Mouse (Mus musculus) frontal cortex, postnatal 10 days (tissue): ENCODE measurements around the gene Eif1b.
A peak's percentile ranks its signal among the peaks of the same experiment; 100 is the strongest.
"Not testable (repeated sequence)": the region's sequence is repeated elsewhere in the genome, so short reads cannot be mapped to it uniquely, and the experiment has no call there.

ENCODE experiments used
- DNase-seq, 2 experiments: peaks; one replicate each; pipeline ENCODE4 v3.0.0; 2022; ENCODE audit warnings: low spot score in 2 of 2, mixed read lengths in 1 of 2

The Eif1b gene

DNA sequence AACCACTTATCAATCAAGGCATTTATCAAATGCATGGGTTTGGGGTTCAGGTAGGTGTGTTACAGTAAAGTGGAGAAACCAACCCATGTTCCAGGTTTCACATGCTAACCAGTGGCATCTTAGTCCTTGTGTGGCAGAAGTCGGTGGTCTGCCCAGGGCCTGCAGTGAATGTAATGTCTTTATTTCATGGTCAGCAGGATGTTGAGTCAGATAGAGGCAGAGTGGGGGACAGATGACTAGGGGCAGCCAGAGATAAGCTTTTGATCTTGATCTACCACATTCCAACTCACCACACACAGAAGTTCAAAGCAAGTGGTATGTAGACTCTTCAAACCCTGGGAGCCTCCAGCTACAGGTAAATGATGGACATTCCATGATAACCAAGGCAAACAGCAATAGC is 29.1 kb downstream of the Eif1b start:
- no peak for DNase-seq

DNA sequence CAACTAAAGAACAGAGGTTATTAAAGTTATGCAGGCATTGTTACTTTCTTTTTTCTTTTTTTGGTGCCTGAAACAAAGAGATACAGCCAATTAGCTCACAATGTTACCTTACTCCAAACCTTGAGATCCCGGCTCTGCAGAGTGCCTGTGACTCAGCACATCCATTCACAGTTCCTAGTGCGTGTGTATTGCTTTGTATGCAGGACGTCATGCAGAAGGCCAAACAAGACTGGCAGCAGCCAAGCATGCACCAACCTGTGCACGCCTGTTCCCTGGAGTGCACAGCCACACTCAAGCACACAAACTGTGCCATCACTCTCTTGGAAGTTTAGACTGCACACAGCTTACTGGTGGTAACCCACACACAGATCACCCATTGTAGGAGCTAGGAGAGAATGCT is 35.2 kb downstream of the Eif1b start:
- no peak for DNase-seq

DNA sequence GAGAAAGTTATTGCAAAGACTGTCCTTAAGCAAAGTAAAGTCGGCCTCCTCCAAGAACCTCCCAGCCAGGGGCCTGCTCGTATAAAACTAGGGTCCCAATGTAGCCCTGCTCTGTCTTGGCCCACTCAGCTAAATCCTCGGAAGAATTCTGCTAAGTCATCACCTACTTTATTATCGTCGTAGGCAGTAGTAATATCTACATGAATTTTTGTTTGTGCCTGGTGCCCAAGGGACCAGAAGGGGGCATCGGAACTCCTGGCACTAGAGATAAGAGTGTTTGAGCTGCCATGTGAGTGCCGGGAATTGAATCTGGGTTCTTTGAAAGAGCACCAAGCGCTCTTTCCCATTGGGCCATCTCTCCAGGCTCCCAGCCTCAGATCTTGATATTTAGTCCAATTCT is 35.9 kb downstream of the Eif1b start:
- DNase-seq, result no peak

DNA sequence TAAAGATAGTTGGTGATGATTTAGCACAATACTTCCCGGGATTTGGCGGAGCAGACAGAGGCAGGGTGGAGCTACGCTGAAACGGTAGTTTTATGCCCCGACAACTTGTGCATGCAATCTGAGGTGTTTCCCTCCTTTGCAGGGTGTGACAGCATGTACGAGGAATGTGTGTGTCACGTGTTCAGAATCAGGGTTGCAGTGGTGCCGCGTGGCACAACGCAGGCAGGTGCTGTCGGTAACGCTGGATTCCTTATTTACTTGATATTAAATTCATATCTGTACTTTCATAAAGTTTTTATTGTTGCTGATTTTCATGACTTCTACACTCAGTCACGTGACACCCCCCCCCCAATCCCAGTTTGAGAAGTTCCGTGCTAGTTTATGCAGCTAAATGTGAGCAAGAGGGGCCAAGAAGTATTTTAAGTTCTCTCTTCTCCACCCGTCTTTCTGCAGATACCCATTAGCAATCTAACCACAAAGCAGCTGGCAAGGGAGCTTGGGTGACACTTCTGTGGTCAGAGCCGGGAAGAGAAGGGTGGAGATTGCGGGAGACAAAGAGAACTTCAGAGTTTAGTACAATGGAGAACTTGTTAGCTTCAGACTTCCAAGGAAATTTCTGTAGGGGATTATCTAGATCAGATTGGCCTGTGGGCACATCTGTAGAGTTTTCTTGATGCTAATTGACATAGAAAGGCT is 36.9 kb downstream of the Eif1b start:
- no peak for DNase-seq

DNA sequence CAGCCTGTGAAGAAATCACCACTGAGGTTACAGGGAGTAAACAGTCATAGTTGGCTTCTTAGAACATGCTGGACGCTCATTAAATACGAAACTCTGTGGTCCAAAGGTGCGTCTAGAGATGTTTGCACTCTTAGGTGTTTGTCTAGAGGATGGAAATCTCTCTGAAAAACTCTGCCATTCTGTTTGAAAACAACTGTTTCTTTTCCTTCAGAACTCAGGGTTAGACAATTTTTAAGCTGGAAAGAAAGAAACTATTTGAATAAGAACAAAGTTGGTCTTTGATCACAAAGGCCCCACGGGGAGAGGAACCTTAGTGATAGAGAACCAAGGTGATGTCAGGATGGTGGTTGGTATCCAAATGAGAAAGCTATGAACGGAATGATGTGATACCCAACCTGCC is 38.4 kb downstream of the Eif1b start:
- no peak for DNase-seq

DNA sequence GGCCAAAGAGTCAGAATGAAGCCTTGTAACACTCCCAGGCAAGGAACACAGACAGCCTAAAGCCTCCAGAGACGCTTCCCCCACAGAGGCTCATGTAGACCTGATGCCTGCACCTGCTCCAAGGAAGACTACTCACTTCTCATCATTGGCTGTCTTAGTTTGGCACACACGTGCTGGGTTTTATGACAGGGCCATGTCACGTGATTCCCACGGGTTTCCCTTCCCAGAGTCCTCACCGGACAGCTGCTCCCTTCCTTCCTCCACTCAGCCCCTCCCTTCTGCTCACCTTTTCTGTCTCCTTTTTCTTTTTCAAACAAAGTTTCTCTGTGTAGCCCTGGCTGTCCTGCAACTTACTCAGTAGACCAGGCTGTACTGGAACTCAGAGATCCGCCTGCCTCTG is 40.0 kb downstream of the Eif1b start:
- DNase-seq, result no peak

DNA sequence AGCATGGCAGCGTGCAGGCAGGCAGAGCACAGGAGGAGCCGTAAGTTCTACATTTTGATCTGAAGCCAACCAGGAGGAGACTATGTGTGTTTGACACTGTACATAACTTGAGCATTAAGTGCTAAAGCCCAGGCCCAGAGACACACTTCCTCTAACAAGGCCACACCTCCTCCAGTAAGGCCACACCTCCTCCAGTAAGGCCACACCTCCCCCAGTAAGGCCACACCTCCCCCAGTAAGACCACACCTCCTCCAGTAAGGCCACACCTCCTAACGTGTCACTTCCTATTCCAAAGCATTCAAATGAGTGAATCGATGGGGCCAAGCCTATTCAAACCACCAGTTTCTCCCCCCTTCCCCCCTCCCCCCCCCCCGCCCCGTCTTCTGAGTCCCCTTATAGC is 40.7 kb downstream of the Eif1b start:
- DNase-seq, result no peak

DNA sequence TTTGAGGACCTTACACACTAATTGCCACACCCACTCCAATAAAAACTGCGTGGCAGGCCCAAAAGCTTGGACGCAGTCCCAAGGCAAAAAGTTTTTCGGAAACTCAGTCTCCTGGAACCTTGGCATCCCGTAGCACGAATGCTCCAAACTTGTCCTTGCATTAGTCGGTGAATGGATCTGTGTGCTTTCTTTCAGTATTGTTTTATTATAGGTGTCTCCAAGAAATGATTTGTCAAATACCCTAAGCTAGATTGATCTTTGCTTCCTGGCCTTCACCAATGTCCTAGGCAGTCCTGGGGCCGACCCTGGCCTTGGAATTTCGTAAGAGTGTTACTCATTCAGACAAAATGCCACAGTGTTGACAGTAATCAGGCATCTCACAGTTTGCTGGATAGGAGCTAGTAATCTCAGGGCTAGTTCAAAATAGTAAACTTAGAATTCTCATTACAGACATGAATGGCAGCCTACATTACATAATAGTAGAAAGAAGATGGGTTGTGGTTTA is 41.5 kb downstream of the Eif1b start:
- not testable (repeated sequence) for DNase-seq

DNA sequence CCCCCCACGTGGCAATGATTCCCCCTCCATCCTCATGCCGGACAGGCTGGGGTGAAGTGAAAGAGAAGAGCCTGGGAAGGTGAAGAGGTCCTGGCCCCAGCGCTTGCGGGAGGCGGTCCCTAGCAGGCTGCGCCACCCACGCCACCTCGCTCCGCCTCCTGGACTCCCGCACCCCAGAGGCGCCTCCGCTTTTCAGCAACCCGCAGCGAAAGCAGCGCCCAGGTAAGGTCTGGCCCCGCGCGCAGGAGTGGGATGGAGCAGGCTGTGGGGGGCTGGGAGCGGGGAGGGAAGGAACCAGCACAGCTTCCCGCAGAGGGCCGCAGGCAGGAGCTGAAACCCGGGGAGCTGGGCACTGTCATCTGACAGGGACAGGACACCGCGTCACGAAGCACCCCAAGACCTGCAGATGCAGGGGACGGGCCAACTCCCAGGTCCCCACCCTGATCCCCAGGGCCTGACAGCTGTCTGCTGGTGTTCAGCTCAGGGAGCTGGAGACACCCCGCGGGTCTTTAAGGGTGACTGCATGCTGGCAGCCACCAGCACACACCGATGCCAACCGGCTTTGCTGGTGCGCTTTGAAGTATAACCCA is 47.7 kb downstream of the Eif1b start, which contains the start of gene Entpd3:
TSS of gene Entpd3 (plus strand) at position 157 of the 590 bp plus-strand sequence.
- DNase-seq, result peak in 1 of 2 experiments; percentile 18

DNA sequence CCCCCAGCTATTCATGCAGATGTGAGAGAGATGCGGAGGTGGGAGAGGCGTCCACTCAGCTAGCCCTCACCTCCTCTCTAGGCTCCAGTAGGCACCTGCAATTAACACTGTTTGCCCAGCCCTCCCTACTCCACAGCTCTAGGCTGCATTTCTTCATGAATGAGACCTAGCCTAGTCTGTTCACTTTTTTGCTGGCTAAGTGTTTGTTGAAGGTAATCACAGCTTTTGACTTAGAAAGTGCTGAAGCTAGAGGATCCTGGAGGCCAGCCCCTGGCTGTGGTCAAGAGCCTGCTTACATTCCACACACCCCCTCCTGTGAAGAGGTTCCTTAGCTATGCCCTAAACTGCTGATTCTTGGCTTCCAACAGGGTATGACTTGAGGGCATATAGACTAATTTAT is 49.4 kb downstream of the Eif1b start:
- no peak for DNase-seq

DNA sequence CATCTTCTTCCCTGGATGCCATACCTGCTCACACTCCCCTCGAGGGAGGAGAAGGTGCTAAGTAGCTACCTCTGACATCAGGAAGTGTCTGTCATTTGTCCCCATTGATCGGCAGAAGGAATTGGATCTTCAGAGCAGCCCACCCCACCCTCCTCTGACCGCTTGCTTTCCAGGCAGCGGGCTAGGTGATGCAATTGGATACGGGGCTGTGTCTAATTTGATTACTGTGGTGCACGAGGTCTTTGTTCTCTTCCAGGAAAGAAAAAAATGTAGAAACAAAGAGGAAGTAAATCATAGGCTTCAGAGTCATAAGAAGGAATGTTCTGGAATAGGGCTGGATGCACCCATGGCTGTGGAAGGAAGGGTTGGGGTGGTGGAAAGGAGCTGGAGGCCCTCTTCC is 50.2 kb downstream of the Eif1b start:
- no peak for DNase-seq
